Mouse (Mus musculus) T-helper 17 cell (primary cell): ENCODE data around the gene Prss32.

Experiments
- in situ Hi-C, 2 experiments: fragments of 300-600 bp; cut with MboI, MseI; formaldehyde crosslinking; loops; 1 replicate in 1 of 2; 2 replicates in 1 of 2; pipeline ENCODE4 v1.15.1; 2025; ENCODE audit warnings: high pct_unique_total_duplicates in 2 of 2

Prss32 gene

GRCm38 (mm10) chr17:23836006-23836575 is 7.6 kb upstream of the Prss32 start, which contains the start of gene Prss33:
Gene Prss33, minus strand, starts transcription at chr17:23836056.
- in situ Hi-C loops = no loop called here

- in situ Hi-C loops = loop anchor here in 1 of 2 experiments (5.0 kb wide), 1 partner anchor 64 kb away; no protein-coding TSS in a partner anchor
Observed at GRCm38 (mm10) chr17:23841145-23841544, 2.5 kb upstream of the Prss32 start.

- in situ Hi-C loops = loop anchor here in 1 of 2 experiments (5.0 kb wide), 1 partner anchor 66 kb away; no protein-coding TSS in a partner anchor
Observed at GRCm38 (mm10) chr17:23843141-23843811, 379 bp upstream of the Prss32 start.

- in situ Hi-C loops = loop anchor here (5.0 kb wide), 2 partner anchors 98 to 107 kb away; partner anchors contain the start of gene Sbpl (in 1 of the 2)
Observed at GRCm38 (mm10) chr17:23850028-23850427, 6.4 kb downstream of the Prss32 start.

- in situ Hi-C loops = loop anchor here (5.0 kb wide), 2 partner anchors 99 to 106 kb away; partner anchors contain the start of gene Sbpl (in 1 of the 2)
Observed at GRCm38 (mm10) chr17:23850853-23851749, 7.4 kb downstream of the Prss32 start.

GRCm38 (mm10) chr17:23853292-23853691 is 9.6 kb downstream of the Prss32 start:
- in situ Hi-C loops = loop anchor here (5.0 kb wide), 2 partner anchors 101 to 104 kb away; partner anchors contain the start of gene Sbpl (in 1 of the 2)

- in situ Hi-C loops = loop anchor here (5.0 kb wide), 2 partner anchors 102 to 103 kb away; partner anchors contain the start of gene Sbpl (in 1 of the 2)
Observed at GRCm38 (mm10) chr17:23854229-23854765, 10.6 kb downstream of the Prss32 start.

GRCm38 (mm10) chr17:23857193-23857592 is 13.5 kb downstream of the Prss32 start:
- in situ Hi-C loops = no loop called here

GRCm38 (mm10) chr17:23857913-23858312 is 14.3 kb downstream of the Prss32 start:
- in situ Hi-C loops = no loop called here

GRCm38 (mm10) chr17:23862926-23863325 is 19.3 kb downstream of the Prss32 start:
- in situ Hi-C loops = no loop called here

- in situ Hi-C loops = no loop called here
Observed at GRCm38 (mm10) chr17:23867756-23868155, 24.1 kb downstream of the Prss32 start, which contains the start of gene Prss21. Gene Prss21, plus strand, starts transcription at chr17:23868056.

- in situ Hi-C loops = no loop called here
Observed at GRCm38 (mm10) chr17:23868513-23868912, 24.9 kb downstream of the Prss32 start.

- in situ Hi-C loops = no loop called here
Observed at GRCm38 (mm10) chr17:23873884-23874856, 30.5 kb downstream of the Prss32 start.

GRCm38 (mm10) chr17:23876741-23877140 is 33.1 kb downstream of the Prss32 start:
- in situ Hi-C loops = no loop called here

GRCm38 (mm10) chr17:23877166-23877565 is 33.5 kb downstream of the Prss32 start:
- in situ Hi-C loops = no loop called here

GRCm38 (mm10) chr17:23880576-23880975 is 36.9 kb downstream of the Prss32 start, which contains the start of the genes Dcpp1 and Dcpp2:
Gene Dcpp1, plus strand, starts transcription at chr17:23880876.
Gene Dcpp2, plus strand, starts transcription at chr17:23880880.
- in situ Hi-C loops = loop anchor here in 1 of 2 experiments (5.0 kb wide), 1 partner anchor 42 kb away; no protein-coding TSS in a partner anchor
